Mouse (Mus musculus): Measurements from ENCODE around the gene Apof.
A peak's percentile ranks its signal among the peaks of the same experiment; 100 is the strongest.

Gene Apof

GRCm38 (mm10) chr10:128302357-128302756 lies 33.9 kb downstream of the Apof start:
- no peak for DNase-seq

GRCm38 (mm10) chr10:128302785-128303125 lies 34.3 kb downstream of the Apof start:
- DNase-seq, result no peak

- DNase-seq, result peak; percentile 100
Observed at GRCm38 (mm10) chr10:128303126-128304021, 34.9 kb downstream of the Apof start, which contains the start of gene Pan2. Gene Pan2, plus strand, starts transcription at chr10:128303335.

GRCm38 (mm10) chr10:128309654-128310053 lies 41.2 kb downstream of the Apof start:
- no peak for DNase-seq

GRCm38 (mm10) chr10:128310177-128310576 lies 41.7 kb downstream of the Apof start:
- no peak for DNase-seq

GRCm38 (mm10) chr10:128310902-128311301 lies 42.4 kb downstream of the Apof start:
- DNase-seq, result no peak

- DNase-seq, result no peak
Observed at GRCm38 (mm10) chr10:128315578-128315977, 47.1 kb downstream of the Apof start.

Measured in right cerebral cortex, adult 18-20 months (tissue).